Mouse (Mus musculus): ENCODE results near the gene Pde4c. TPM values are rescaled to one million over a fixed set of nuclear protein-coding genes. Genes with fewer than 3 reads are reported as not detected.

Gene Pde4c
- polyA plus RNA-seq, 1 experiment from 2014 or later: 0.64 TPM

GRCm38 (mm10) chr8:70682193-70682592 is 41.3 kb upstream of the Pde4c start:
- 4% methylated on average over 19 of the region's 19 CpGs for WGBS
- H3K4me2 ChIP-seq (ENCODE audit: low read depth, low read length): peak overlapping the region; percentile 48
- peak overlapping the region; percentile 52 for H3K27ac ChIP-seq (ENCODE audit: low read length)
- no peaks in the 10 kb centered on the region for H3K27me3 ChIP-seq (replicated peaks; ENCODE audit: control insufficient read depth, insufficient read depth, low read length)
- ATAC-seq: peak; percentile 68
- H3K4me3 ChIP-seq (ENCODE audit: low read length): peak overlapping the region; percentile 18; the same call in 1 of the 2 replicates
- peak overlapping the region; percentile 63 for H3K9ac ChIP-seq (ENCODE audit: low read depth, low read length)
- peaks cover 4% of the 10 kb centered on the region; the same call in 1 of the 2 replicates for H3K36me3 ChIP-seq (ENCODE audit: control insufficient read depth, insufficient read depth, low read length)
- no peaks in the 10 kb centered on the region for H3K9me3 ChIP-seq (ENCODE audit: control insufficient read depth, low read length)
- H3K4me1 ChIP-seq (ENCODE audit: control insufficient read depth, insufficient read depth, low read length): peaks cover 28% of the 10 kb centered on the region

GRCm38 (mm10) chr8:70682692-70683091 is 40.8 kb upstream of the Pde4c start:
- Histone ChIP-seq H3K4me3 (ENCODE audit: low read length) (no peak overlapping the region), H3K9ac (ENCODE audit: low read depth, low read length) (peak overlapping the region; percentile 63), H3K4me2 (ENCODE audit: low read depth, low read length) (peak overlapping the region; percentile 48), H3K4me1 (ENCODE audit: control insufficient read depth, insufficient read depth, low read length) (peaks cover 32% of the 10 kb centered on the region), H3K27me3 (replicated peaks; ENCODE audit: control insufficient read depth, insufficient read depth, low read length) (no peaks in the 10 kb centered on the region), H3K36me3 (ENCODE audit: control insufficient read depth, insufficient read depth, low read length) (peaks cover 3% of the 10 kb centered on the region; the same call in 1 of the 2 replicates), H3K27ac (ENCODE audit: low read length) (peak overlapping the region; percentile 52), H3K9me3 (ENCODE audit: control insufficient read depth, low read length) (no peaks in the 10 kb centered on the region)
- WGBS: 73% methylated on average over 3 of the region's 3 CpGs
- no peak for ATAC-seq

- Histone ChIP-seq H3K27ac (ENCODE audit: low read length) (no peak overlapping the region), H3K4me1 (ENCODE audit: control insufficient read depth, insufficient read depth, low read length) (peaks cover 27% of the 10 kb centered on the region), H3K27me3 (replicated peaks; ENCODE audit: control insufficient read depth, insufficient read depth, low read length) (no peaks in the 10 kb centered on the region), H3K9me3 (ENCODE audit: control insufficient read depth, low read length) (no peaks in the 10 kb centered on the region), H3K4me3 (ENCODE audit: low read length) (no peak overlapping the region), H3K4me2 (ENCODE audit: low read depth, low read length) (no peak overlapping the region), H3K36me3 (ENCODE audit: control insufficient read depth, insufficient read depth, low read length) (no peaks in the 10 kb centered on the region), H3K9ac (ENCODE audit: low read depth, low read length) (no peak overlapping the region)
- no peak for ATAC-seq
- 51% methylated on average over 7 of the region's 7 CpGs for WGBS
Observed at GRCm38 (mm10) chr8:70684291-70684690, 39.2 kb upstream of the Pde4c start.

- ATAC-seq: no peak
- no peak overlapping the region for H3K27ac ChIP-seq (ENCODE audit: low read length)
- no peak overlapping the region for H3K9ac ChIP-seq (ENCODE audit: low read depth, low read length)
- no peak overlapping the region for H3K4me3 ChIP-seq (ENCODE audit: low read length)
- no peaks in the 10 kb centered on the region for H3K27me3 ChIP-seq (replicated peaks; ENCODE audit: control insufficient read depth, insufficient read depth, low read length)
- H3K9me3 ChIP-seq (ENCODE audit: control insufficient read depth, low read length): no peaks in the 10 kb centered on the region
- H3K36me3 ChIP-seq (ENCODE audit: control insufficient read depth, insufficient read depth, low read length): no peaks in the 10 kb centered on the region
- 74% methylated on average over 8 of the region's 8 CpGs for WGBS
- no peak overlapping the region for H3K4me2 ChIP-seq (ENCODE audit: low read depth, low read length)
- peaks cover 17% of the 10 kb centered on the region for H3K4me1 ChIP-seq (ENCODE audit: control insufficient read depth, insufficient read depth, low read length)
Observed at GRCm38 (mm10) chr8:70687576-70687975, 35.9 kb upstream of the Pde4c start.

GRCm38 (mm10) chr8:70688136-70688535 is 35.4 kb upstream of the Pde4c start:
- Histone ChIP-seq H3K27ac (ENCODE audit: low read length) (no peak overlapping the region), H3K9ac (ENCODE audit: low read depth, low read length) (no peak overlapping the region), H3K27me3 (replicated peaks; ENCODE audit: control insufficient read depth, insufficient read depth, low read length) (no peaks in the 10 kb centered on the region), H3K4me2 (ENCODE audit: low read depth, low read length) (no peak overlapping the region), H3K36me3 (ENCODE audit: control insufficient read depth, insufficient read depth, low read length) (no peaks in the 10 kb centered on the region), H3K4me1 (ENCODE audit: control insufficient read depth, insufficient read depth, low read length) (peaks cover 15% of the 10 kb centered on the region), H3K9me3 (ENCODE audit: control insufficient read depth, low read length) (no peaks in the 10 kb centered on the region), H3K4me3 (ENCODE audit: low read length) (no peak overlapping the region)
- no peak for ATAC-seq
- WGBS: 86% methylated on average over 3 of the region's 3 CpGs

- no peaks in the 10 kb centered on the region for H3K36me3 ChIP-seq (ENCODE audit: control insufficient read depth, insufficient read depth, low read length)
- ATAC-seq: no peak
- no peak overlapping the region for H3K4me3 ChIP-seq (ENCODE audit: low read length)
- H3K9me3 ChIP-seq (ENCODE audit: control insufficient read depth, low read length): no peaks in the 10 kb centered on the region
- no peak overlapping the region for H3K4me2 ChIP-seq (ENCODE audit: low read depth, low read length)
- peaks cover 24% of the 10 kb centered on the region for H3K4me1 ChIP-seq (ENCODE audit: control insufficient read depth, insufficient read depth, low read length)
- no peak overlapping the region for H3K9ac ChIP-seq (ENCODE audit: low read depth, low read length)
- no peaks in the 10 kb centered on the region for H3K27me3 ChIP-seq (replicated peaks; ENCODE audit: control insufficient read depth, insufficient read depth, low read length)
- WGBS: 63% methylated on average over 5 of the region's 5 CpGs
- no peak overlapping the region for H3K27ac ChIP-seq (ENCODE audit: low read length)
Observed at GRCm38 (mm10) chr8:70689892-70690390, 33.6 kb upstream of the Pde4c start.

GRCm38 (mm10) chr8:70691230-70691629 is 32.3 kb upstream of the Pde4c start:
- H3K36me3 ChIP-seq (ENCODE audit: control insufficient read depth, insufficient read depth, low read length): no peaks in the 10 kb centered on the region
- H3K9ac ChIP-seq (ENCODE audit: low read depth, low read length): peak overlapping the region; percentile 73
- peak overlapping the region; percentile 62 for H3K4me2 ChIP-seq (ENCODE audit: low read depth, low read length)
- no peaks in the 10 kb centered on the region for H3K9me3 ChIP-seq (ENCODE audit: control insufficient read depth, low read length)
- peak overlapping the region; percentile 57 for H3K27ac ChIP-seq (ENCODE audit: low read length)
- 63% methylated on average over 4 of the region's 4 CpGs for WGBS
- no peaks in the 10 kb centered on the region for H3K27me3 ChIP-seq (replicated peaks; ENCODE audit: control insufficient read depth, insufficient read depth, low read length)
- peaks cover 34% of the 10 kb centered on the region for H3K4me1 ChIP-seq (ENCODE audit: control insufficient read depth, insufficient read depth, low read length)
- H3K4me3 ChIP-seq (ENCODE audit: low read length): peak overlapping the region; percentile 35
- no peak for ATAC-seq

GRCm38 (mm10) chr8:70691727-70692231 is 31.7 kb upstream of the Pde4c start:
- Histone ChIP-seq H3K27ac (ENCODE audit: low read length) (peak overlapping the region; percentile 57; the same call in 1 of the 2 replicates), H3K27me3 (replicated peaks; ENCODE audit: control insufficient read depth, insufficient read depth, low read length) (no peaks in the 10 kb centered on the region), H3K4me2 (ENCODE audit: low read depth, low read length) (peak overlapping the region; percentile 62), H3K4me3 (ENCODE audit: low read length) (peak overlapping the region; percentile 35), H3K9ac (ENCODE audit: low read depth, low read length) (peak overlapping the region; percentile 73), H3K4me1 (ENCODE audit: control insufficient read depth, insufficient read depth, low read length) (peaks cover 39% of the 10 kb centered on the region), H3K36me3 (ENCODE audit: control insufficient read depth, insufficient read depth, low read length) (no peaks in the 10 kb centered on the region), H3K9me3 (ENCODE audit: control insufficient read depth, low read length) (no peaks in the 10 kb centered on the region)
- WGBS: 2% methylated on average over 18 of the region's 20 CpGs
- ATAC-seq: peak; percentile 39; the same call in 1 of the 2 replicates

- Histone ChIP-seq H3K4me3 (ENCODE audit: low read length) (no peak overlapping the region), H3K9ac (ENCODE audit: low read depth, low read length) (peak overlapping the region; percentile 35; the same call in 1 of the 2 replicates), H3K36me3 (ENCODE audit: control insufficient read depth, insufficient read depth, low read length) (no peaks in the 10 kb centered on the region), H3K9me3 (ENCODE audit: control insufficient read depth, low read length) (no peaks in the 10 kb centered on the region), H3K4me1 (ENCODE audit: control insufficient read depth, insufficient read depth, low read length) (peaks cover 50% of the 10 kb centered on the region), H3K4me2 (ENCODE audit: low read depth, low read length) (no peak overlapping the region), H3K27ac (ENCODE audit: low read length) (peak overlapping the region; percentile 41), H3K27me3 (replicated peaks; ENCODE audit: control insufficient read depth, insufficient read depth, low read length) (no peaks in the 10 kb centered on the region)
- ATAC-seq: no peak
- 66% methylated on average over 5 of the region's 5 CpGs for WGBS
Observed at GRCm38 (mm10) chr8:70693636-70694035, 29.9 kb upstream of the Pde4c start.

Measured in intestine, embryonic 16.5 days (tissue).